Mouse (Mus musculus) spleen, postnatal 14 days (tissue): Measurements from ENCODE around the gene Hlcs.

Source experiments
- DNase-seq, 2 experiments: peaks; one replicate each; pipeline ENCODE4 v3.0.0; 2021 to 2022; ENCODE audit warnings: low spot score in 2 of 2

Hlcs gene

GRCm38 (mm10) chr16:94162000-94162399, 151.4 kb downstream of the Hlcs start:
- no peak for DNase-seq

- DNase-seq = no peak
These were observed 155.6 kb downstream of the Hlcs start for GRCm38 (mm10) chr16:94157819-94158218.

GRCm38 (mm10) chr16:94155041-94155653, 158.2 kb downstream of the Hlcs start:
- DNase-seq = no peak

GRCm38 (mm10) chr16:94150125-94151103, 163.0 kb downstream of the Hlcs start:
- peak; percentile 58 to 64 for DNase-seq

GRCm38 (mm10) chr16:94148139-94148538, 165.2 kb downstream of the Hlcs start:
- no peak for DNase-seq

- no peak for DNase-seq
These were observed 170.0 kb downstream of the Hlcs start for GRCm38 (mm10) chr16:94143325-94143724.

GRCm38 (mm10) chr16:94140746-94141145, 172.6 kb downstream of the Hlcs start:
- no peak for DNase-seq

GRCm38 (mm10) chr16:94134218-94134617, 179.2 kb downstream of the Hlcs start:
- DNase-seq = no peak

- no peak for DNase-seq
These were observed 185.0 kb downstream of the Hlcs start for GRCm38 (mm10) chr16:94128236-94128835.

- DNase-seq = no peak
These were observed 187.2 kb downstream of the Hlcs start for GRCm38 (mm10) chr16:94126200-94126599.

- no peak for DNase-seq
These were observed 188.0 kb downstream of the Hlcs start for GRCm38 (mm10) chr16:94125172-94125981.

GRCm38 (mm10) chr16:94123247-94123646, 190.1 kb downstream of the Hlcs start:
- no peak for DNase-seq

- DNase-seq = no peak
These were observed 191.0 kb downstream of the Hlcs start for GRCm38 (mm10) chr16:94122347-94122746.

- DNase-seq = no peak
These were observed 195.0 kb downstream of the Hlcs start for GRCm38 (mm10) chr16:94118394-94118793.

GRCm38 (mm10) chr16:94117333-94117732, 196.0 kb downstream of the Hlcs start:
- DNase-seq = no peak

GRCm38 (mm10) chr16:94114693-94115092, 198.7 kb downstream of the Hlcs start:
- no peak for DNase-seq

- DNase-seq = no peak
These were observed 200.2 kb downstream of the Hlcs start for GRCm38 (mm10) chr16:94113160-94113559.

GRCm38 (mm10) chr16:94097724-94098455, 215.5 kb downstream of the Hlcs start:
- no peak for DNase-seq

- no peak for DNase-seq
These were observed 216.9 kb downstream of the Hlcs start for GRCm38 (mm10) chr16:94096479-94096878.

- DNase-seq = no peak
These were observed 218.1 kb downstream of the Hlcs start for GRCm38 (mm10) chr16:94095109-94095822.
